Mouse (Mus musculus): ENCODE data around the gene Mybph. TPM values are rescaled to one million over a fixed set of nuclear protein-coding genes. Genes with fewer than 3 reads are reported as not detected.

Mybph gene
- polyA plus RNA-seq, 1 experiment, result 1.0 TPM

Other genes with a start within 250 kb of the Mybph start
- 9.1 and 16.2 TPM in 2 replicates for gene Fmod, start 156.2 kb upstream of the Mybph start, polyA plus RNA-seq (2012; rRNA removed)
- gene Btg2, start 114.3 kb upstream of the Mybph start, polyA plus RNA-seq (2012; rRNA removed), result 18.8 and 32.5 TPM in 2 replicates
- 0.22 and 0.23 TPM in 2 replicates for gene Chit1, start 82.2 kb upstream of the Mybph start, polyA plus RNA-seq (2012; rRNA removed)
- 23.1 and 23.6 TPM in 2 replicates for gene Chil1, start 11.3 kb upstream of the Mybph start, polyA plus RNA-seq (2012; rRNA removed)
- gene Adora1, start 42.0 kb downstream of the Mybph start, polyA plus RNA-seq (2012; rRNA removed), result 87.1 and 88.6 TPM in 2 replicates
- 0.14 and 0.15 TPM in 2 replicates for gene Myog, start 96.5 kb downstream of the Mybph start, polyA plus RNA-seq (2012; rRNA removed)
- 49.4 TPM in 2 replicates for gene Ppfia4, start 139.5 kb downstream of the Mybph start, polyA plus RNA-seq (2012; rRNA removed)
- gene Tmem183a, start 168.5 kb downstream of the Mybph start, polyA plus RNA-seq (2012; rRNA removed), result 54.0 and 62.4 TPM in 2 replicates
- gene 4933406M09Rik, start 192.5 kb downstream of the Mybph start, polyA plus RNA-seq (2012; rRNA removed), result not detected in 2 replicates
- 14.0 and 15.9 TPM in 2 replicates for gene Cyb5r1, start 212.1 kb downstream of the Mybph start, polyA plus RNA-seq (2012; rRNA removed)
- gene Adipor1, start 221.9 kb downstream of the Mybph start, polyA plus RNA-seq (2012; rRNA removed), result 60.4 and 64.3 TPM in 2 replicates